Mouse (Mus musculus): ENCODE measurements at regions not wholly inside any gene's neighbourhood (a gene's known extent, or its start where the extent isn't known, plus 50 kb on each side); places are given as distances from the start of the nearest gene placed in this dataset.

GRCm38 (mm10) chr3:36296792-36297191, 74.7 kb upstream of the Qrfpr start:
- TF ChIP-seq CTCF (IDR thresholded peaks at IDR 0.05; ENCODE audit: low read depth, low read length) (no peak), POLR2A (IDR thresholded peaks at IDR 0.05; ENCODE audit: extremely low read depth, insufficient read depth, low read length) (no peak)
